Mouse (Mus musculus): ENCODE measurements around the gene Cit. TPM values are rescaled to one million over a fixed set of nuclear protein-coding genes. Genes with fewer than 3 reads are reported as not detected.

The Cit gene
- polyA plus RNA-seq, 1 experiment from 2014 or later, result 4.8 TPM

GRCm38 (mm10) chr5:116039706-116040105 is 194.6 kb downstream of the Cit start:
- 19% methylated on average over 11 of the region's 11 CpGs for WGBS
- H3K4me2 ChIP-seq (replicated peaks; ENCODE audit: low read depth, low read length), result peak overlapping the region; percentile 46
- H3K4me3 ChIP-seq (ENCODE audit: low read depth, low read length), result peak overlapping the region; percentile 8; the same call in 1 of the 2 replicates
- H3K27ac ChIP-seq (ENCODE audit: low read length), result no peak overlapping the region
- no peaks in the 10 kb centered on the region for H3K4me1 ChIP-seq (ENCODE audit: insufficient read depth, low read depth, low read length)
- no peaks in the 10 kb centered on the region for H3K36me3 ChIP-seq (ENCODE audit: insufficient read depth, low read length)
- no peak for TF ChIP-seq CTCF (IDR thresholded peaks at IDR 0.05)
- TF ChIP-seq EP300 (IDR thresholded peaks at IDR 0.05), result no peak
- H3K27me3 ChIP-seq (replicated peaks; ENCODE audit: insufficient read depth, low read length), result no peaks in the 10 kb centered on the region
- H3K9me3 ChIP-seq (ENCODE audit: low read length), result no peaks in the 10 kb centered on the region
- no peak for DNase-seq (ENCODE audit: low spot score)
- no peak overlapping the region for H3K9ac ChIP-seq (replicated peaks; ENCODE audit: low read depth)
- ATAC-seq, result no peak

DNA sequence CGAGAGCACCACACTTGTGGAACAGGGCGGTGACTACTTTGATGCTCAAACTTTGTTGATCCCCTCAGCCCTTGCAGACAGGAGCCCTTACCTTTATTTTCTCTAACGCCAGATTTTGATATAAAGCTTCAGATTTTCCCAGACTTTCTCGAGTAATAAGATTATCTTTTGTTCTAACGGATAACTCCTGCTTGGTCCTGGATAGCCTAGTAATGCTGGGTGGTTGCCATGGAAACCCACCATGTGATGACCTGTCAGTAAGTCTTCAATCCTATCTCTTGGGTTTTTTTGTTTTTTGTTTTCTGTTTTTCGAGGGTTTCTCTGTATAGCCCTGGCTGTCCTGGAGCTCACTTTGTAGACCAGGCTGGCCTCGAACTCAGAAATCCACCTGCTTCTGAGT is 197.2 kb downstream of the Cit start:
- no peak for ATAC-seq
- 60% methylated on average over 7 of the region's 7 CpGs for WGBS
- no peak overlapping the region for H3K4me3 ChIP-seq (ENCODE audit: low read depth, low read length)

DNA sequence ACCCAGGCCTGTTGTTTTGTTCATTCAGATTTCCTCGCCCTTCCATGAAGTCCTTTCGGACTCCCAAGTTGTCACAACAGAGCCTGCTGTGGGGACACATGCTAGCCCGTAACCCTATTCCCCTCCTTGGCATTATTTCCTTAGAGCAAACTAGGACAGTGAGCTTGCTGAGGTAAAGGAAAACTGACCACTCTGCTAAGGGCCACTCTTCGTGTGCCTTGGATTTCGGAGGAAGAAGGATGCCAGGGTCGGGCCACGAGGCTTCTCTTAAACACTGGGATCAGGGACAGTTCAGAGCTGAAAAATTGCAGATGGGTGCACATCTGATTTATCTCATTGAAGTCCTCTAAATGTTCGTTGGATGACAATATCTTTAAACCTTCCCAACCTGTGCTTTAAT is 200.5 kb downstream of the Cit start:
- Histone ChIP-seq H3K4me3 (ENCODE audit: low read depth, low read length) (no peak overlapping the region), H3K9ac (replicated peaks; ENCODE audit: low read depth) (no peak overlapping the region), H3K27me3 (replicated peaks; ENCODE audit: insufficient read depth, low read length) (no peaks in the 10 kb centered on the region), H3K9me3 (ENCODE audit: low read length) (no peaks in the 10 kb centered on the region), H3K4me2 (replicated peaks; ENCODE audit: low read depth, low read length) (no peak overlapping the region), H3K27ac (ENCODE audit: low read length) (no peak overlapping the region), H3K4me1 (ENCODE audit: insufficient read depth, low read depth, low read length) (no peaks in the 10 kb centered on the region), H3K36me3 (ENCODE audit: insufficient read depth, low read length) (no peaks in the 10 kb centered on the region)
- ATAC-seq, result no peak
- WGBS, result 84% methylated on average over 8 of the region's 8 CpGs
- DNase-seq (ENCODE audit: low spot score), result no peak
- TF ChIP-seq CTCF (IDR thresholded peaks at IDR 0.05) (no peak), EP300 (IDR thresholded peaks at IDR 0.05) (no peak)

More for the DNA sequence above, 197.2 kb downstream of the Cit start:
- TF ChIP-seq CTCF (IDR thresholded peaks at IDR 0.05), result no peak
- TF ChIP-seq EP300 (IDR thresholded peaks at IDR 0.05), result no peak
- DNase-seq (ENCODE audit: low spot score), result no peak
- no peak overlapping the region for H3K4me2 ChIP-seq (replicated peaks; ENCODE audit: low read depth, low read length)
- H3K9ac ChIP-seq (replicated peaks; ENCODE audit: low read depth), result no peak overlapping the region
- H3K36me3 ChIP-seq (ENCODE audit: insufficient read depth, low read length), result no peaks in the 10 kb centered on the region
- H3K9me3 ChIP-seq (ENCODE audit: low read length), result no peaks in the 10 kb centered on the region
- no peaks in the 10 kb centered on the region for H3K4me1 ChIP-seq (ENCODE audit: insufficient read depth, low read depth, low read length)
- H3K27me3 ChIP-seq (replicated peaks; ENCODE audit: insufficient read depth, low read length), result no peaks in the 10 kb centered on the region
- no peak overlapping the region for H3K27ac ChIP-seq (ENCODE audit: low read length)

- no peak overlapping the region for H3K4me3 ChIP-seq (ENCODE audit: low read depth, low read length)
- H3K4me1 ChIP-seq (ENCODE audit: insufficient read depth, low read depth, low read length), result no peaks in the 10 kb centered on the region
- DNase-seq (ENCODE audit: low spot score) (no peak), ATAC-seq (no peak)
- no peaks in the 10 kb centered on the region for H3K9me3 ChIP-seq (ENCODE audit: low read length)
- 67% methylated on average over 4 of the region's 4 CpGs for WGBS
- no peaks in the 10 kb centered on the region for H3K36me3 ChIP-seq (ENCODE audit: insufficient read depth, low read length)
- H3K27ac ChIP-seq (ENCODE audit: low read length), result no peak overlapping the region
- TF ChIP-seq EP300 (IDR thresholded peaks at IDR 0.05) (no peak), CTCF (IDR thresholded peaks at IDR 0.05) (no peak)
- H3K4me2 ChIP-seq (replicated peaks; ENCODE audit: low read depth, low read length), result no peak overlapping the region
- no peak overlapping the region for H3K9ac ChIP-seq (replicated peaks; ENCODE audit: low read depth)
- no peaks in the 10 kb centered on the region for H3K27me3 ChIP-seq (replicated peaks; ENCODE audit: insufficient read depth, low read length)
Observed at GRCm38 (mm10) chr5:116046246-116046645, 201.2 kb downstream of the Cit start.

DNA sequence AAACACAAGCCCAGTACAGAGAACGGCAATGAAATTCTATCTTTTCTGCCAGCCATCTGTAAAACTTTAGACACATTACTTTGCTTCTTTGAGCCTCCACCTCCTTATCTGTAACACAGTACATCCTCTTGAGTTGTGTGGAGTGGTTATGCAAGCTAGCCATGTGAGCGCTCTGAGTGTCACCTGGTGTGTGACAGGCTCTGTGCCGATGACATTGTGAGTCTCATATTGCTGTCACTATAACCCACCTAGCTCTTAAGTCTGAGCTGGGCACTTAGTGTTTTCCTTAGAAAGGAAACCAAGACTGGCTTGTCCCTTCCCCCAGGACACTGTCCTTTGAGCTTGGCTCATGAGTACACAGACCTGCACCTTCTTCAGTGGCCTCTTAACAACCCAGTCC is 203.2 kb downstream of the Cit start:
- no peaks in the 10 kb centered on the region for H3K27me3 ChIP-seq (replicated peaks; ENCODE audit: insufficient read depth, low read length)
- ATAC-seq (no peak), DNase-seq (ENCODE audit: low spot score) (no peak)
- H3K36me3 ChIP-seq (ENCODE audit: insufficient read depth, low read length), result no peaks in the 10 kb centered on the region
- no peak overlapping the region for H3K9ac ChIP-seq (replicated peaks; ENCODE audit: low read depth)
- no peaks in the 10 kb centered on the region for H3K9me3 ChIP-seq (ENCODE audit: low read length)
- no peak for TF ChIP-seq CTCF (IDR thresholded peaks at IDR 0.05)
- no peak for TF ChIP-seq EP300 (IDR thresholded peaks at IDR 0.05)
- no peak overlapping the region for H3K27ac ChIP-seq (ENCODE audit: low read length)
- H3K4me1 ChIP-seq (ENCODE audit: insufficient read depth, low read depth, low read length), result no peaks in the 10 kb centered on the region
- H3K4me2 ChIP-seq (replicated peaks; ENCODE audit: low read depth, low read length), result no peak overlapping the region
- no peak overlapping the region for H3K4me3 ChIP-seq (ENCODE audit: low read depth, low read length)
- 57% methylated on average over 3 of the region's 3 CpGs for WGBS

DNA sequence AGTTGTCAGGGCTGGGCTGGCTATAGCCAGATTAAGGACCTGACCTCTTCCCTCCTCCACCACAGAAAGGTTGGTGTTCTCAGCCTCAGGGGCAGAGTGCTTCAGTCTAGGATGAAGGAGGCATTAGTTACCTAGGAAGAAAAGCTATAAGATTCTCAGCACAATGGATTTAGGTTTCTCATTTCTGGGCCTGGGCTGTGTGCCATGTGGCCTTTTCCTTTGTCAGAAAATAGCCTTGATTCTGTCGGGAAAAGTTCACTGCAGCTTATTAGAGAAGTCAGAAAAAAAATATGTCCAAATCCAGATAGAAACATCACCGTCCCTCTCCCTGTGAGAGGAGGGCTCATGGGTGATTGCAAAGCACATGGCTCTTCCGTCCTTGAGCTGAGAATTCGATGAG is 204.7 kb downstream of the Cit start:
- DNase-seq (ENCODE audit: low spot score), result no peak
- no peak overlapping the region for H3K4me3 ChIP-seq (ENCODE audit: low read depth, low read length)
- no peak for TF ChIP-seq EP300 (IDR thresholded peaks at IDR 0.05)
- WGBS, result 74% methylated on average over 4 of the region's 4 CpGs
- no peak overlapping the region for H3K27ac ChIP-seq (ENCODE audit: low read length)
- H3K9ac ChIP-seq (replicated peaks; ENCODE audit: low read depth), result no peak overlapping the region
- H3K9me3 ChIP-seq (ENCODE audit: low read length), result no peaks in the 10 kb centered on the region
- no peak overlapping the region for H3K4me2 ChIP-seq (replicated peaks; ENCODE audit: low read depth, low read length)
- H3K27me3 ChIP-seq (replicated peaks; ENCODE audit: insufficient read depth, low read length), result no peaks in the 10 kb centered on the region
- no peaks in the 10 kb centered on the region for H3K4me1 ChIP-seq (ENCODE audit: insufficient read depth, low read depth, low read length)
- no peaks in the 10 kb centered on the region for H3K36me3 ChIP-seq (ENCODE audit: insufficient read depth, low read length)
- ATAC-seq, result no peak

- Histone ChIP-seq H3K9ac (replicated peaks; ENCODE audit: low read depth) (no peak overlapping the region), H3K4me2 (replicated peaks; ENCODE audit: low read depth, low read length) (no peak overlapping the region), H3K27me3 (replicated peaks; ENCODE audit: insufficient read depth, low read length) (no peaks in the 10 kb centered on the region), H3K4me1 (ENCODE audit: insufficient read depth, low read depth, low read length) (no peaks in the 10 kb centered on the region), H3K4me3 (ENCODE audit: low read depth, low read length) (no peak overlapping the region), H3K27ac (ENCODE audit: low read length) (no peak overlapping the region), H3K9me3 (ENCODE audit: low read length) (no peaks in the 10 kb centered on the region), H3K36me3 (ENCODE audit: insufficient read depth, low read length) (no peaks in the 10 kb centered on the region)
- TF ChIP-seq EP300 (IDR thresholded peaks at IDR 0.05) (no peak), CTCF (IDR thresholded peaks at IDR 0.05) (no peak)
- WGBS, result 66% methylated on average over 5 of the region's 5 CpGs
- ATAC-seq (no peak), DNase-seq (ENCODE audit: low spot score) (no peak)
Observed at GRCm38 (mm10) chr5:116052171-116052570, 207.1 kb downstream of the Cit start.
